Mouse (Mus musculus): ENCODE data around the gene Gm2564.
"Not testable (repeated sequence)": the region's sequence is repeated elsewhere in the genome, so short reads cannot be mapped to it uniquely, and the experiment has no call there.

Gene Gm2564

GRCm38 (mm10) chr4:42629419-42629818 is at the start of gene Gm2564:
Gene Gm2564 (plus strand): TSS chr4:42629719.
- DNase-seq = not testable (repeated sequence)

GRCm38 (mm10) chr4:42611895-42612294 is 17.6 kb upstream of the Gm2564 start, which contains the start of gene Gm10591:
Gene Gm10591 (plus strand): TSS chr4:42612195.
- not testable (repeated sequence) for DNase-seq

DNA sequence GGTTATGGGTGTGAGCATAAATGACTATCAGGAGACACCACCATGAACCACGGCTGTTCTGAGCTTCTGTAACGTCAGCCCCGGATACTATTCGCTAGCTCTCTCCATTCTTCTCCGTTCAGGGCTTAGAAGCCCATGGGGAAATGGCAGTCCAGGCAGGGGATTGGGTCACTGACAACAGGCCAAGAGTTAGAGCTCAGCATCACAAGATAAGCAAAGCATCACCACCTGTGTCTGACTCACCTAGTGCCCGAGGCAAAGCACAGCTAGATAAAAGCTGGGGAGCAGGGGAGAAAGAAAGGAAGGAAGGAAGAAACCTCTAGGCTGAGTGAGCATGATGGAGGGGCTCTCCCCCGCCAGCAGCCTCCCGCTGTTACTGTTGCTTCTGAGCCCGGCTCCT is 25.4 kb downstream of the Gm2564 start, which contains the start of gene Ccl27b:
Gene Ccl27b, plus strand, starts transcription at position 301 of the 400 bp plus-strand sequence.
- not testable (repeated sequence) for DNase-seq

GRCm38 (mm10) chr4:42661793-42662192 is 32.3 kb downstream of the Gm2564 start, which contains the start of gene Il11ra2:
Gene Il11ra2 (minus strand): TSS chr4:42661893.
- DNase-seq = not testable (repeated sequence)

DNA sequence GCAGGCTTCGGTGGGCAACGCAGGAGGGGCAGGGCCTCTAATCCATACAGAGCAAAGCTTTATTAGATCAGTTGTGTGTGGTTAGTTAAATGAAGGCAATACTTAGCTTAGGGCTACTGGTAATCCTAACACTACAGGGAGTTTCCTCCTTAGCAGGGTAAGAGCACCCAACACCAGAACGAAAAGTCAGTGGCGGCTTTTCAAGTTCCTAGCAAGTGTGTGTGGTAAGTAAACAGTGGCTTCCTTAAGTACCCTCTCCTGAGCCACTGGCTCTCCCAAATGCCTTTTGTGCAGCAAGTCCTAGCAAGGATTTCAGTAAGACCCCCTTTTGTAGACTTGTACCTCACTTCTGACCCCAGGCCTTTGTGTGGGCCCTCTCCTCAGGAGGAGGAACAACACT is 45.9 kb downstream of the Gm2564 start:
- DNase-seq = not testable (repeated sequence)

DNA sequence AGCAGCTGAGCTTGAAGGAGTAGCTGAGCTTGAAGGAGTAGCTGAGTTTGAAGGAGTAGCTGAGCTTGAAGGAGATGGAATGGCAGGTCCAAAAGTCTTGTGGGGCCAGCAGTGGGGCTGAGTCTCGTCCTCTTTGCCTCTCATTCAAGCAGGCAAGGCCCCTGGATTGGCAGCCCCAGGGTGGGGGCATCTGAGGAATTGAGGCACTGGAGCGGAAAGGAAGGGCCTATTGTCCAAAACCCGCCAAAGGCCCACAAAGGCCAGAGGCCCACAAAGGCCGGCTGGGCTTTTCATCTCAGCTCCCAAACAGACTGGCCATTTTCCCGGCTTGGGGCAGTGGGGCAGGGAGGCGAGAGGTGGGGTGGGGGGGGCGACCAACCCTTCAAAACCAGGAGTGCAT is 49.8 kb downstream of the Gm2564 start:
- not testable (repeated sequence) for DNase-seq

DNA sequence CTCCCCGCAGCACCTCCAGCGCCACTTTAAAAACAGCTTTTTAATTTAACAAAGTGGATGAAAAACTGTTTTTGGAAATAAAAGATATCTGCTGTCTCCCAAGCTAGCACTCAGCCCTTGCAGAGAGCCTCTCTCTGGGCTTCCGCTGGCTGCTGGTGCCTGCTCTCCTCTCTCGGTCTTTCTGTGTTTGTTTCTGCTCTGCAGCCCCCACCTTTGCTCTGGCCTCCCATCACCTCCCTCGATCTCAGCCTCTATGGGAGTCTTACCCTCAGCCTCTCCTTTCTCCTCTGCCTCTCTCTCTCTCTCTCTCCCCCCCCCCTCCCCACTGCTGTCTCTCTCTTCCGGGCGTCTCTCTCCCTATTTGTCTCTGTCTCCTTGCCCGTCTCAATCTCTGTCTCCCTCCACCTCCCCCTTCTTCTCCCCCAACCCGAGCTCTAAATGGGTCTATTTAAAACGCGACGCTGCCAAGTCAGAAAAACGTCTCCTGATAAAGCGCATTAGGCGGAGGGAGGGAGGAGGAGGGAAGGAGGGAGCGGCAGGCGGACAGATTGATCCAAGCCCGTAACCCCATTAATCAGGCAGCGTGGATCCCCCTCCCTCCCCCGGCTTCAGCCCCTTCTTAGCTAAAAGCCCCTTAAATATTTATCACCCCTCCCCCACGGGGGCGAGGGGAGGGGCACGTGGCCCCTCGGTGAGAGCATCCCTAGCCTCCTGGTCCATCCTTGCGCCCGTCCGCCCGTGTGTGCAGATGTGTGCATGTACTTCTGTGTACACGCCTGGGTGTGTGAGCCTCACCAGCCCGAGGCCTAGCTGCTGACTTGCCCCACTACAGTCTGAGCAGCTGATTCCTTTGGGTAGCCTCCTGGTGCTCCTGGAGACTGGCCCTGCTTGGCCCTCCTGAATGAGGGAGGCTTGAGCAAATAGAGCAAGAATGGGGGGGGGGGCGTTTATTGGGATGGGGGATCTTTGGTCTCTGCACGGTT is 51.1 kb downstream of the Gm2564 start:
- not testable (repeated sequence) for DNase-seq
